Mouse (Mus musculus): ENCODE measurements around the gene Rngtt.
A peak's percentile ranks its signal among the peaks of the same experiment; 100 is the strongest.
"Not testable (repeated sequence)": the region's sequence is repeated elsewhere in the genome, so short reads cannot be mapped to it uniquely, and the experiment has no call there.

The Rngtt gene

GRCm38 (mm10) chr4:33310840-33311437 is 828 bp downstream of the Rngtt start:
- no peak for DNase-seq (ENCODE audit: low spot score in 2 of 2)

GRCm38 (mm10) chr4:33314150-33314549 is 4.0 kb downstream of the Rngtt start:
- DNase-seq (ENCODE audit: low spot score in 2 of 2) = not testable (repeated sequence)

GRCm38 (mm10) chr4:33315840-33316239 is 5.7 kb downstream of the Rngtt start:
- DNase-seq (ENCODE audit: low spot score in 2 of 2) = no peak

- no peak for DNase-seq (ENCODE audit: low spot score in 2 of 2)
These were observed 21.0 kb downstream of the Rngtt start for GRCm38 (mm10) chr4:33331147-33331546.

GRCm38 (mm10) chr4:33332956-33333455 is 22.9 kb downstream of the Rngtt start:
- DNase-seq (ENCODE audit: low spot score in 2 of 2) = no peak

GRCm38 (mm10) chr4:33337999-33338398 is 27.9 kb downstream of the Rngtt start:
- DNase-seq (ENCODE audit: low spot score in 2 of 2) = no peak

- DNase-seq (ENCODE audit: low spot score in 2 of 2) = no peak
These were observed 33.0 kb downstream of the Rngtt start for GRCm38 (mm10) chr4:33342877-33343731.

- no peak for DNase-seq (ENCODE audit: low spot score in 2 of 2)
These were observed 33.6 kb downstream of the Rngtt start for GRCm38 (mm10) chr4:33343732-33344057.

GRCm38 (mm10) chr4:33363451-33363850 is 53.3 kb downstream of the Rngtt start:
- DNase-seq (ENCODE audit: low spot score in 2 of 2) = no peak

GRCm38 (mm10) chr4:33374916-33375315 is 64.8 kb downstream of the Rngtt start:
- no peak for DNase-seq (ENCODE audit: low spot score in 2 of 2)

GRCm38 (mm10) chr4:33377642-33378041 is 67.5 kb downstream of the Rngtt start:
- DNase-seq (ENCODE audit: low spot score in 2 of 2) = no peak

- DNase-seq (ENCODE audit: low spot score in 2 of 2) = no peak
These were observed 68.8 kb downstream of the Rngtt start for GRCm38 (mm10) chr4:33378894-33379293.

- no peak for DNase-seq (ENCODE audit: low spot score in 2 of 2)
These were observed 78.8 kb downstream of the Rngtt start for GRCm38 (mm10) chr4:33388899-33389298.

GRCm38 (mm10) chr4:33390660-33391059 is 80.5 kb downstream of the Rngtt start:
- DNase-seq (ENCODE audit: low spot score in 2 of 2) = peak in 1 of 2 experiments; percentile 40

GRCm38 (mm10) chr4:33393437-33393836 is 83.3 kb downstream of the Rngtt start:
- peak; percentile 26 to 41 for DNase-seq (ENCODE audit: low spot score in 2 of 2)

- DNase-seq (ENCODE audit: low spot score in 2 of 2) = peak; percentile 76 to 89
These were observed 86.4 kb downstream of the Rngtt start for GRCm38 (mm10) chr4:33396222-33397176.

- no peak for DNase-seq (ENCODE audit: low spot score in 2 of 2)
These were observed 95.7 kb downstream of the Rngtt start for GRCm38 (mm10) chr4:33405723-33406293.

- no peak for DNase-seq (ENCODE audit: low spot score in 2 of 2)
These were observed 103.7 kb downstream of the Rngtt start for GRCm38 (mm10) chr4:33413791-33414190.

- DNase-seq (ENCODE audit: low spot score in 2 of 2) = no peak
These were observed 104.7 kb downstream of the Rngtt start for GRCm38 (mm10) chr4:33414781-33415180.

- no peak for DNase-seq (ENCODE audit: low spot score in 2 of 2)
These were observed 107.3 kb downstream of the Rngtt start for GRCm38 (mm10) chr4:33417391-33417790.

GRCm38 (mm10) chr4:33419644-33420043 is 109.5 kb downstream of the Rngtt start:
- no peak for DNase-seq (ENCODE audit: low spot score in 2 of 2)

GRCm38 (mm10) chr4:33428856-33429255 is 118.7 kb downstream of the Rngtt start:
- DNase-seq (ENCODE audit: low spot score in 2 of 2) = no peak
